Mouse (Mus musculus) ES-Bruce4 (cell line): ENCODE data around the gene Rph3al.

Source experiments
- EP300 ChIP-seq: IDR thresholded peaks from 2 replicates; pipeline ENCODE4 v1.6.1; 2011; ENCODE audit warnings: low read depth, low read length; ENCODE audit not compliant: insufficient read depth
- POLR2A ChIP-seq: IDR thresholded peaks from one replicate; pipeline ENCODE4 v1.8.1; 2011; ENCODE audit warnings: low read length; ENCODE audit not compliant: insufficient read depth

GRCm38 (mm10) chr11:75901339-75901738 is 36.9 kb downstream of the Rph3al start:
- no peak for TF ChIP-seq POLR2A
- no peak for TF ChIP-seq EP300
